Mouse (Mus musculus) left cerebral cortex, postnatal 14 days (tissue): Measurements from ENCODE around the gene Cxcl9. TPM values are rescaled to one million over a fixed set of nuclear protein-coding genes. Genes with fewer than 3 reads are reported as not detected.

Experiments used
- DNase-seq, 2 experiments: peaks; one replicate each; pipeline ENCODE4 v3.0.0; 2021 to 2022; ENCODE audit warnings: low spot score in 2 of 2, mixed read lengths in 1 of 2
- intact Hi-C: fragments of 180-260 bp; cut with DNase I; formaldehyde crosslinking; loops from one replicate; pipeline ENCODE4 v1.15.1; 2025
- total RNA-seq, 2 experiments: library from RNA; stranded (reverse); gene quantifications; 2 replicates each; pipeline ENCODE4 v1.2.3; 2021

Gene Cxcl9
- total RNA-seq, 2 experiments from 2014 or later: not detected

GRCm38 (mm10) chr5:92294525-92294924 is 33.4 kb downstream of the Cxcl9 start:
- DNase-seq: no peak
- intact Hi-C loops: loop anchor here (10.0 kb wide), 1 partner anchor 100 kb away; no protein-coding TSS in a partner anchor

- intact Hi-C loops: loop anchor here (10.0 kb wide), 1 partner anchor 97 kb away; no protein-coding TSS in a partner anchor
- DNase-seq: no peak
These were observed 36.0 kb downstream of the Cxcl9 start for GRCm38 (mm10) chr5:92291652-92292414.

GRCm38 (mm10) chr5:92287840-92288239 is 40.0 kb downstream of the Cxcl9 start:
- intact Hi-C loops: no loop called here
- no peak for DNase-seq

GRCm38 (mm10) chr5:92283107-92283506 is 44.8 kb downstream of the Cxcl9 start:
- no peak for DNase-seq
- intact Hi-C loops: no loop called here

GRCm38 (mm10) chr5:92282571-92282970 is 45.3 kb downstream of the Cxcl9 start:
- intact Hi-C loops: no loop called here
- no peak for DNase-seq

GRCm38 (mm10) chr5:92278942-92279537 is 48.8 kb downstream of the Cxcl9 start:
- intact Hi-C loops: no loop called here
- DNase-seq: no peak

- intact Hi-C loops: no loop called here
- peak; percentile 68 to 73 for DNase-seq
These were observed 50.2 kb downstream of the Cxcl9 start, which contains the start of gene Naaa for GRCm38 (mm10) chr5:92277437-92278394. TSS of gene Naaa (minus strand) at chr5:92278170.

Other genes with a start within 250 kb of the Cxcl9 start
- 100 to 1,000 TPM; 176 to 179 TPM for gene G3bp2, start 244.4 kb downstream of the Cxcl9 start, total RNA-seq
- 10 to 100 TPM; 65.8 to 66.1 TPM for gene Uso1, start 190.1 kb downstream of the Cxcl9 start, total RNA-seq
- gene U90926, start 112.7 kb downstream of the Cxcl9 start, total RNA-seq: not detected
- gene Ppef2, start 71.8 kb downstream of the Cxcl9 start, total RNA-seq: 1 to 10 TPM in 1 of 2 experiments, under 1 TPM in 1; 0.23 to 1.0 TPM
- 10 to 100 TPM; 26.6 to 30.7 TPM for gene Naaa, start 49.9 kb downstream of the Cxcl9 start, total RNA-seq
- gene Sdad1, start 17.6 kb downstream of the Cxcl9 start, total RNA-seq: 10 to 100 TPM; 18.6 to 20.2 TPM
- gene Art3, start 3.7 kb upstream of the Cxcl9 start, total RNA-seq: 10 to 100 TPM; 10.2 to 11.8 TPM
- gene Cxcl10, start 20.8 kb upstream of the Cxcl9 start, total RNA-seq: not detected
- gene Nup54, start 107.1 kb upstream of the Cxcl9 start, total RNA-seq: 10 to 100 TPM; 25.6 to 29.5 TPM
- 10 to 100 TPM; 81.8 to 82.3 TPM for gene Scarb2, start 178.8 kb upstream of the Cxcl9 start, total RNA-seq
- under 1 TPM in 1 of 2 experiments, not detected in 1; 0.49 TPM for gene Fam47e, start 227.0 kb upstream of the Cxcl9 start, total RNA-seq